Mouse (Mus musculus): ENCODE results near the gene Cep128.
"Not testable (repeated sequence)": the region's sequence is repeated elsewhere in the genome, so short reads cannot be mapped to it uniquely, and the experiment has no call there.

The Cep128 gene

DNA sequence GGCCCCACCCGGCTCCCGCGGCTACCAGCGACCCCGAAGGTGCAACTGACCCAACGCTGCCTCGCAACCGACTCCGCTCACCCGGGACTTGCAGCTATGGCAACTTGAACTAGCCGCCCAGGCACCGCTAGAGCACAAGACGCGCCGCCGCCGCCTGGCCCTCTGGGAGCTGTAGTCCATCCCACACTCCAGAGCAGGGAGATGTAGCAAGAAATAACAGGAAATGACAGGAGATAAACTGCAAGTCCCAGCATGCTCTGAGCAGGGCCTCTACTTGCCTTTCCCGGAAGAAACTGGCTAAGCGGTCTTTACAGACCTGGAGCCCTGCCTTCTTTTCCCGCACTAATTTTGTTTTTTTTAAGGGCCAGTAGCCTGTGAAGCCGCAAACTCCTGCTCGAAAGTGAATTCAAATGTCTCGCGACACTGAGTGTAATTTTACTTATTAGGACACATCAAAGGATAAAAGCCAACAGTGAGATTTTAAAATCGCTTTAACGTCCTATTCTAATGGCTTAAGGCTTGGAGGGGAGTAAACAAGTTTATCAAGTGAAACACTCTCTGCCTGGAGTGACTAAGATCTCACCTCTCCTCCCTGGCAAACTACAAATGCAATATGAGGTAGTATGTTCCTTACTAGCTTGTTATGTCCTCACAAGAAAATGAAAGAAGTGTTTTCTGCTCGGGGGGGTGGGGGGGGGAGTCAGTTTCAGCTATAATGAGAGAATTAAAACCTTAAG lies at the start of gene Cep128, which contains the start of gene Tshr:
Gene Cep128 (minus strand): TSS at position 129 of the 737 bp plus-strand sequence.
Gene Tshr (plus strand): TSS at position 283 of the 737 bp plus-strand sequence.
- peak; percentile 97 for DNase-seq (ENCODE audit: low read depth)

DNA sequence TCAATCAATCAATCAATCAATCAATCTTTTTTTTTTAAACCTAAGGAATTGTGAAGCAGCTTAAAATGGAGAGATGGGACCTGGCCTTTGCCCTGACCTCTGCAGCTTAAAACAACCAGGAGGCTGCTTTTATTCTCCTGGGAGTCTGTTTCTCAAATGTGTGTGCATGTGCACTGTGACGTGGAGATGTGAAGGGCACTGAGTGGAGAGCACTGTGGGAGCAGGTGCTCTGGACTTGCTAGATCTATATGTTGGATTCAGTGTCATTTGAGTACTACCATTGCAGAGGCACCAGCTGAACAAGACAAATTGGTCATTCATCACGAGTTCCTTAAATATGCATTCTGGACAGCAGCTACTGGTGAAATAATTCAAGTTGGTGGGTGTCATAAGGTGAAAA lies 42.9 kb upstream of the Cep128 start:
- DNase-seq (ENCODE audit: low read depth): no peak

DNA sequence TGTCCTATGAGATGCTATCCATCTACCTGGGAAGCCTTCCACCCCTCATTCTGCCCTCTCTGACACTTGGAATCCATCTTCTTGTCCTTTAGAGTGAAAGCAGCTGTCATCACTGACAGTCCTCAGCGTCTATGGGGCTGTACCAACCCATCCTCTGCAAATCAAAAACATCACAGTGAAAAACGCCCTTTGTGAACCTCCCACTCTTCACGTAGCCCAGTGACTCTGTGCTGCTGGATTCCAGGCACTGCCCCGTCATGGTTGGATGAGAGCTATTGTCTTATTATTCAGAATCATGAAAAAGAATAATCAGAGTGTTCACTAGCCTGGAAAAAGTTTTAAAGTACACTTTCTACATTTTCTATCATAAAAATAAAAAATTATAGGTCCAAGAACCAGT lies 42.3 kb upstream of the Cep128 start:
- no peak for DNase-seq (ENCODE audit: low read depth)

DNA sequence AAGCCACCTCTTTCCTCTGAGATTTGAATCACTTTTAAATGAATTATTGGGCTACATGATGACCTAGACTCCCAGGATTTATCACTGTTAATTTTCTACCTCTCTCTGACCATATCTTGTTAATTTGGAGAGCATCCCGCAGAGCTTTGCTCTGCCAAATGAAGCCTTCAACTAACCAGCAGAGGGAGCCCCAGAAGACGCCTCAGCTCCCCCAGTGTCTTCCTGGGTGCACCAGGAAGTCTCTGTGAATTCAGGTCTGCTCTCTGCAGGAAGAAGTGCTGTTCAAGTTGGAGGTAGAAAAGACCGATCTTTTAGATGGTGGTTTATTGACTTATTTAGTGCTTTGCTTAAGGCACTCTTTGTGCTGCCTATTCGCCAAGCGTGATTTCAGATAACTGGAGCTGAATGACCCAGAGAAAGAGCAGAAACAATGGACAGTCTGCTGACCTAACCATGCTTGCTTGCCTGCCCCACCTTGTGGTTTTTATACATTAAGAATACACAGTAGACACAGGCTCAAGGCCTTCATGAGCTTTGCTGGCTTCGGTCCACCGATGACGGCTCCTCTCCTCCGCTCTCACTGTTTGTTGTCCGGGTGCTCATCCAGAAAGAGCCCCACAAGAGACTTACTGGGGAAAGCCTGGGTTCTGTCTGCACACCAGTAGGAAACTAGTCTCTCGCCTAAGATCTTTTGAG lies 39.1 kb upstream of the Cep128 start:
- peak; percentile 31 for DNase-seq (ENCODE audit: low read depth)

DNA sequence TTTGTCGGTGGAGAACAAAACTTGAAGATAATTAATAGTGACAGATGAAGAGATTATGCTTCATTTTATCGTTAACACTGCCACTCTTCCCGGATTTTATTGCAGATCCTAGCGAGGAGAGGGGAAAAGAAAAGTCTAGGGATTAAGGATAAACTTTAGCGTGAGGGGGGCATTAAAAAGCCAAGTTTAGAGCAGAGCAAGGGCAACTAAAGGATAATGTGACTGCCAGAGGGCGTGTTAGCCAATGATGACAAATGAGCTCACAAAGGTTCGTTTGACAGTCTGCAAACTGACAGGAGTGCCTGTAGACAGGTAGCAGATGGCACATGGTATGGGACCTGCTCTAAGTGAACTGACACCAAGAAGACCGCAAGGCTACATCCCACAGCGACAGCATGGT lies 37.1 kb upstream of the Cep128 start:
- no peak for DNase-seq (ENCODE audit: low read depth)

DNA sequence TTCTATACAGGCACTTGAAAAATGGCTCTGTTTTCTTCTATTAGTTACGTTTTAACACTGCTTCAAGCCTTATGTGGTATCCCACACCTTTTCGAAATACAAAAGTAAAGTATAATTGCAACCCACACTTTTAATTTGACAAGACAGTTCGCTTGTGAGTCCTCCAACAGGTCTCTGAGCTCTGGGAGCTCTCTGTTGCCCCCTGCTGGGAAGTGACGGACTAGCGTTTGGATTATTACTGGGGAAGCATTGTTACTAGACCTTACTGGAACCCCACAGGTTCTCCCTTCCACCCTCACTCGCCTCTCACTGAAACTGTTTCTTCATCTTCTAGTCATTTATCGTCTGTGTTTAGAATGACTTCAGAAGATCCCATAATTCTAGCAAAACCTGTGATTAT lies 34.6 kb upstream of the Cep128 start:
- DNase-seq (ENCODE audit: low read depth): peak; percentile 72

DNA sequence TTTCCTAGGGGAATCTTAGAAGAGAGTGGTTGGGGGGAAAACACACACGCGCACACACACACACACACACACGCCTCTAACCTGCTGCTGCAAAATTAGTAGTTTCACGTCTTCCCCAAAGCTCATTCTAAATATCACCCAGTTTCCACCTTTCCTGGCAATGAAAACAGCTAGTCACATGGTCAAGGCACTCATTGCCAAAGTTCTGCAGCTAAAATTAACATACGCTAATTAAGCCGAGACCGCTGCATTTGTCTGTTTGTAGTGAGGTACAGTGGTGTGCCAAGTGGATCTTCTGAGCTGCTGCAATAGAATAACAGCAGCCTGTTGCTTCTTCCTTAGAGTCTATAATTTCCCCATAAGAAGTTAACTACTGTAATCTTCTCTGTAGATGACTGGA lies 32.6 kb upstream of the Cep128 start:
- DNase-seq (ENCODE audit: low read depth): no peak

DNA sequence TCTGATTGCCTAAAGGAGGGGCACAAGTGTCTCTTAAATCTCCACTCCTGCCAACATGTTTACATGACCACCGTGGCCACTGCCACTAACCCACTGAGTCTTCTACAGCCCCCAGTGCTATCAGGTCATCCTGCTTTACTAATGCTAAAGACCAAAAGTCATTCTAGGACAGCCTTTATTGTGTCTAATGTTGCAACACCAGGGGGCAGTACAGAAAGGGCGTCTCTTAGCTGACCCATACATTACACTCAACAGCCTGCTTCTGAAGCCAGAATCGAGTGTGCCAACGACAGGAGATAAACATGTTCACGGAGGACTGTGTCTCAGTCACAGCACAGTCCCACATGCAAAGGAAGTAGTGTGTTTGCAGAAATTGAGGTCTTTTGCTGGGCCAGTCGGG lies 30.9 kb upstream of the Cep128 start:
- DNase-seq (ENCODE audit: low read depth): peak; percentile 20

DNA sequence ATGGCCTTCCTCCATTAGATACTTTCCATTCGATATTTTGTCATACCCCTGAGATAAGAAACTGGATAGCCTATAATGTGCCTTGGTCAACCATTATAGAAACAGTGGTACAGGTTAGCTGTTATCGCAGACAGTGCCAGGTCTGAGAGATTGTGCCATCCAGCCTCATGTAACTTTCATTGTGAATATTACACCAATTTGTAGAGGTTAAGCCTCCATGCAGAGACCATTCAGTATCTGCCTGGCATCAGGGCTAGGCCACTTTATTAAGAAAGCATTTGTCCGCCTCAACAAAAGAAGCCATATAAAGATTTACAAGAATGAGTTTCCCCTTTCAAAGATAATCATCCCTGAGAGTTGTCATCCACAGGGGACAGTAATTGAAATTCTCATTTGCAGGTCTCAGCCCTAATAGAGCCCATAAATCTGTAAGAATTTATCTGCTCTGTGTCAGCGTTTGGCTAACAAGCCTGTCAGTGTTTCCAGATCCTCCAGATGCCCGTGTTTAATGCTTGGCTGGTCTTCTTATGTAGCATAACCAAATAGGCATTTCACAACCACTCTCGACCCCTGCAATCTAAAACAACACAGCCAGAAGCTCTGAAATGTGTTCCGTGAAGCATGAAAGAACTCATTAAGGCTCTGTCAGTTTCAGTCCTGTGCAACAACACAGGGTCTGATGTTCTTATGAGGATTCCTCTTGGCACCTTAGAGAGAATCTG lies 28.4 kb upstream of the Cep128 start:
- DNase-seq (ENCODE audit: low read depth): no peak

DNA sequence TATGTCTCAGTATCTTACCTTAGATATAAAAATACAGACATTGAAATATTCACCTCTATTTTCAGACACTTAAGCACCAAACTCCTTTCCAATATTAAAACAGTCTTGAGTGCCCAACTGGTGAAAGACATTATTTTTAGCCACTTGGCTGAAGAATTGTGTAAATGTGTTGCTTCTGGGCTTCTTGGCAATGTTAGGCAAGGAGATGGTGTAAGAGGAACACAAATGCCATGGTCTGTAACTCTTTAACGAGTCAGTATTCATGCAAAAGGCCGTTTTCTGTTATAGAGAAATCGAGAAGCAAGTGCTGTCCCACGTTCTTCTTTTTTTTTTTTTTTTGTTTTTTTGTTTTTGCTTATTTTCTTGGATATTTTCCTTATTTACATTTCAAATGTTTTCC lies 26.1 kb upstream of the Cep128 start:
- peak; percentile 16 for DNase-seq (ENCODE audit: low read depth)

DNA sequence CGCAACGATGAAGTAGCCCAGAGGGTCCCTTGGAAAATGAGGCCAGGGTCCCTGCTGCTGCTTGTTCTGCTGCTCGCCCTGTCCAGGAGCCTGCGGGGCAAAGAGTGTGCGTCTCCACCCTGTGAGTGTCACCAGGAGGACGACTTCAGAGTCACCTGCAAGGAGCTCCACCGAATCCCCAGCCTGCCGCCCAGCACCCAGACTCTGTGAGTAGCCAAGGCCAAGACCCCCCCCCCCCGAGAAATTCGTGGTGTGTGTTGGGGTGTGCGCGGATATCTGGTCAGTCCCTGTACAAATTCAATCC lies 16.8 kb upstream of the Cep128 start:
- no peak for DNase-seq (ENCODE audit: low read depth)

DNA sequence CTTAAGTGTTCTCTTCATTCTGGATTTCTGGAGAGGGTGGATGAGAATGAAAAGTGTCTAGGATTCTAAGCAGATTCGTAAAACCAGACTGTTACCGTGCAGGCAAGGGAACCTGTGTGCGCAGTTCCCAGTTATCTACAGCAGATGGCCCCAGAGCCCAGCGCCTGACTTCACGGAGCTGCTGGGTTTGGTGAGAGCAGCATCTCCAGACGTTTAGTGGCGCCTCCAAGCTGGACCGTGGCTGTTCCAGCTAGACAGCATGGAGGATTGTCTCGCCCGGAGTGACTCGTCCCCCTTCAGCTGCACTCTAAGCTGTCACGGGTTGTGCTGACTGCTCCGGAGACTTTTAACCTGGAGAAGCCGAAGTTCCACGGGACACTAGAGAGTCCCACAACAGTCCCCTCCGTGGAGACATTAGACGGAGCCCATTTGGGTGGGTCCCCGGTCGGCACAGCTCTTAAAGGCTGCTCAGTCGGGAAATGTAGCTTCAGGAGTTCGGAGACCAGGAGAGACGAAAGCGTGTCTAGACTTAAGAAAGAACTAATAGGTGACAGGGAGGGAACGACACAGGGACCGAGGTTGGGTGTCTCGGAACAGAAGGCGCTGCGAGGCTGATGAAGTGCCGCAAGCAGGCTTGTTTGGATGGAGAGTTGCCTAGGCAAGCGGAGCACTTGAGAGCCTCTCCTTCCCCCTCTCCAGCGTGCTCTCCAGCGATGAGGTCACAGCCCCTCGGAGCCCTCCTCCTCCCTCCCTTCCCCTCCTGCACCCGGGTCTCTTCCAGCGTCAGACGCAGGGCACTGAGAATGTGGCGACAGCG lies 16.2 kb upstream of the Cep128 start:
- DNase-seq (ENCODE audit: low read depth): peak; percentile 50

DNA sequence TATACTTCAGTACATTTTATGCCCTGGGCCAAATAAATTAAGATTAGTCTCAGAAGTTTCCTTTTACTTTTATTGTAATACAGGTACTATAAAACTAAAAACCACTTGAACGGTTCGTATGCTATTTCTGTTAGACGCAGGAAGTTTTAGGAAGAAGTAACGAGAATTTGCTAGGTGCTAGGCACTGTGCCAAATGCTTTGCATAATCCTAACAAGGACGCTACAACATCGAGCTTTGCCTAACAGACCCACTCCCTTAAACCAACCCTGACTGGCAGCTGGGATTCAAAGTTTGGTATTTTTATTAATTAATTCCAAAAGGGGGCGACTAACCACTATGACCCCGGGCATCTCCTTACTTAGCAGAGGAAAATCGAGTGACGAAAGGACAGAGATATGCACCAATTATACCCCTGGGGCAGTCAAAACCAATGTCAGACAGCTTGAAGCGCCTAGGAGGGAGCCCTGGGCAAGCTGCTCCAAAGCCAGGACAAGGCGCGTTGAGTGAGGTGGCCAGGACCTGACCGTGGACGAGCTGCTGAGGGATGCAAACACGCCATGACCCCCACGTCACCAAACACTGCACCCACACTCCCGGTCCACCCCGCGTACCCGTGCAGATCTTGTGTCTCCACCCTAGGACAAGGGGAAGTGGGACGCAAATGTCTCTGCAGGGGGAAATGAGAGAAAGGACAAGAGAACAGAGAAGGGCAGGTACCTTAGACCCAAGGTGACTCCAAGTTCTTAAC lies 519 bp downstream of the Cep128 start:
- peak; percentile 74 for DNase-seq (ENCODE audit: low read depth)

DNA sequence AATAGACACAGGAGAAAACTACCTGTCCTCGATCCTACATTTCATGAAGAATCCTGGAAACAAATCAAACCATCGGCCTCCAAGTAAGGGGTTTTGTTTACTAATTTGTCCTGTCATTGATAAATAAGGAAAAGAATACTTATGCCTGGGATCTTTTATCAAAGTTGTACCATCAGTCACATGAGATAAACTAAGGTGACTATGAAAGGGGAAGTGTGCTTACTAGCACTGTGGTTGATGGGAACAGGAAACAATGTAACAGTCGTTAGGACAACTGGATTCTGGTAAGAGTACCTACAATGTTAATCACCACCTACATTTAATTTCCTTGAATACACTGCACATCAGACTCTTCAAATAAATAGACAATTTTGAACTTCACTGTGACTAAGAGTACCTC lies 15.0 kb downstream of the Cep128 start:
- DNase-seq (ENCODE audit: low read depth): peak; percentile 46

DNA sequence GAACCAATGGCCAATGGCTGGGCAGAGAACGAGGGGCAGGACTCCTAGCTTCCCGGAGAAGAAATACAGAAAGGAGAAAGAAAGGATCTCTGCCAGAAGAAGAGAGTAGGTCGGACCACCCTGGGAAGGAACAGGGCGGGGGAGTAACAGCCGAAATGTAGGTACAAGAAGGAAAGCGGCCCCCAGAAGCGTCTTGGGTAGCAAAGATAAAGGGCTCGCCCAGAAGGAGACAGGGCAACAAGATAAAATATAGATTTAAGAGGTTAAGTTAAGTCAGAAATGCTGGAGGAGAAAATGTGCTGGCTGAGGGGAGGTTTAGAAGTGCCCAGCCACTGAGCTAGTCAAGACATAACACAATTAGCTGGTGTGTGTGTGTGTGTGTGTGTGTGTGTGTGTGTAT lies 30.4 kb downstream of the Cep128 start:
- DNase-seq (ENCODE audit: low read depth): no peak

DNA sequence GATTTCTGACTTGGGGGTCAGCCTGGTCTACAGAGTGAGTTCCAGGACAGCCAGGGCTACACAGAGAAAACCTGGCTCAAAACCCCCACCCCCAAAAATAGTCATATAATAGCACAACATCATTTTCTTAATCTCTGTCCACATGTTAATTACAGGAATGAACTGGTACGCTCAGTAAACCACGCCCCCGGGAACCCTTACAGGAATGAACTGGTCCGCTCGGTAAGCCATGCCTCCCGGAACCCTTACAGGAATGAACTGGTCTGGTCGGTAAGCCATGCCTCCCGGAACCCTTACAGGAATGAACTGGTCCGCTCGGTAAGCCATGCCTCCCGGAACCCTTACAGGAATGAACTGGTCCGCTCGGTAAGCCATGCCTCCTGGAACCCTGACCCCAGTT lies 45.6 kb downstream of the Cep128 start:
- DNase-seq (ENCODE audit: low read depth): not testable (repeated sequence)

DNA sequence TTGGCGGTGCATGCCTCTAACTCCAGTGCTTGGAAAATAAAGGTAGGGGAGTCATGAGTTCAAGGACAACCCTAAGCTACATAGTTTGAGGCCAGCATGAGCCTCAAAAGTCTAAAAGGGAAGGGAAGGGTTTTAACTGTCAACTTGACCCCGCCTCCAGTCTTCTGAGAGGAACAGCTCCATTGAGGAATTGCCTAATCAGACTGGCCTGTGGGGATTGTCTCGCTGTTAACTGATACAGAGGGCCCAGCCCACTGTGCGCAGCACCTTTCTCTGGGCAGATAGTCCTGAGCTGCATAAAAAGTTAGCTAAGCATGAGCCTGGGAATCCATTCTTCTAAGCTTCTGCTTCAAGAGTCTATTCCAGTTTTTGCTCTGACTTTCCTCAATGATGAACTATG lies 56.7 kb downstream of the Cep128 start:
- DNase-seq (ENCODE audit: low read depth): peak; percentile 66

DNA sequence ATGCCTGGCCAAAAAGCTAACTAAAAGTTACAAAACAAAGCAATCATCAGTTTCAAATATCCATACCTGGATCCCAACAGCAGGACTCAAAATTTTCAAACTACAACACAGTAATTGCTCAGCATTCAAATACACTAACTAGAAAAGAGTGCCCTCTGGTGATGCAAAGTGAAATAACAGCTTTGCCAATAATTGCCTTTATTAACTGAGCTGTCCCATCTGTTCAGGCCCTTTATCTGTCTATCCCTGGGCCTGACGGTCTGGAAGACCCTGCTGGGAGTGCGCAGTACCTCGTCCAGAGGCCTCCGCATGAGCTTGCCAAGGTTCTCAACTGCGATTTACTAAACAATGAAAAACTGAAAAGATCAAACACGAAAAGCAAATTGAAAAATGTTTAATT lies 58.1 kb downstream of the Cep128 start:
- peak; percentile 61 for DNase-seq (ENCODE audit: low read depth)

DNA sequence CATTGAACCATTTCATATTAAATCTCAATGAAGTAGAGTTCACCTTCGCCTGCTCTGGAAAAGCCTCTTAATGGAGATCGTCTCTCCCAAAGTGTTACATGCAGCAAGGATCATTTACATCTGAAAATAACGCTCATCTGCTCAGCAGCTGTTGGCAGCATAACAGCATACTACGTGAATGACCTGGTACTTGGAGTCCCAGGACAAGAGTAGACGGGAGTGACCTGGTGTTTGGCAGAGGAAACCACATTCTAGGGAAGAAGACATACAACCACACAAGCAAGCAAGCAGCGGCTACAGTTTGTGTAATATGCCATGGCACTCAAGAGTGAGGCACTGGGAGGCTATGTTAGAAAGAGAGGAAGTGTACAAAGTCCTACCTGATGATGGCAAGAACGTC lies 69.2 kb downstream of the Cep128 start:
- no peak for DNase-seq (ENCODE audit: low read depth)

DNA sequence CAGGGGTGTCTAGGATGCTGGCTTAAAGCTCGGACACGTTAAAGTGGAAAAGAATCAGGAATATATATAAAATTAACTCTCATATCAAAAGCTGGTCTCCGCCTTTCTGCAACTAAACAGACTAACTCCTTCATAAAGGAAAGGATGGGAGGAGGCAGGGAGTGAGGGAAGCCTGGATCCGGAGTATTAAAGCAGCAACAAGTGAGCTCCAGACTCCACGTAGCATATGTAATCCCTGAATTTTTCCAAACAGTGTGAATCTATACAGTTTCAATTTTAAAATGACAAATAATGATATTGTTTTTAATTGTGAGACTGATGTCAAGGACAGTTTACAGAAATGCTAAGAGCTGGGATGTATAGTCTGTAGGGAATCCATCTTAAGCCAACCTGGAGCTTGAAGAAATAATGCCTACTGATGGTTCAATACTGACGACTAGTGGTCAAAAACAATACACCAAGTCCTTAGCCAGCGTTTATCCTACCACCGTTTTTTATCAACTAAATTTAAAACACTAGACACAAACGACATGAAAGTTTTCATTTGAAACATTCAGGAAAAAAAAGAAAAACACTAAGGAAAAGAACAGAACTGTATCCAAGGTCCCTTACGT lies 70.1 kb downstream of the Cep128 start:
- peak; percentile 71 for DNase-seq (ENCODE audit: low read depth)

DNA sequence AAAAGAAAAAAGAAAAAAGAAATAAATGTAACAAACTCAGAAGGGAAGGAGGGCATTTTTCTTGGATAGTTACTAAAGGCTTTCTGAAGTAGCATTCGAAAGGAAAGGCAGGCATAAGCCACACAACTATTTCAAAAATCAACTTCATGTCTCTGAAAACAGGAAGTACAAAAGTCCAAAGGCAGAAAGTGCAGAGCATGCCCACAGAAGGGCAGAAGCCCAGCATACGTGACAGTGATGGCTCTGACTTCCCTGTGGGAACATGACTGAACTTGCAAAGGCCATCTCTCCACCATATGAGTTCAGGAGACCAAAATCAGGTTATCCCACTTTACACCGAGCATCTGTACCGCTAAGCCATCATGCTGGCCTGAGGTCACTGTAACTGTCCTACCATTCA lies 71.6 kb downstream of the Cep128 start:
- no peak for DNase-seq (ENCODE audit: low read depth)

All from 416B (cell line).